Mouse (Mus musculus) stomach, embryonic 15.5 days (tissue): ENCODE measurements around the gene Tmem88. TPM values are rescaled to one million over a fixed set of nuclear protein-coding genes. Genes with fewer than 3 reads are reported as not detected.
A peak's percentile ranks its signal among the peaks of the same experiment; 100 is the strongest.

Experiments used
- ATAC-seq: fragments of 200-750 bp; cut with Nextera tagmentation; 2 replicates; pipeline ENCODE4 v1.8.0; 2017; ENCODE audit warnings: low read depth, moderate number of reproducible peaks, moderate TSS enrichment; ENCODE audit not compliant: insufficient read depth, low FRiP score
- H3K27ac ChIP-seq: fragments of 300-500 bp; sonication (generic); 2 replicates; pipeline ENCODE4 v1.5.1; 2015; ENCODE audit warnings: mild to moderate bottlenecking, inconsistent platforms
- H3K27me3 ChIP-seq: fragments of 300-500 bp; sonication (generic); replicated peaks from 2 replicates; pipeline ENCODE4 v1.6.1; 2015; ENCODE audit warnings: inconsistent platforms
- H3K36me3 ChIP-seq: fragments of 300-500 bp; sonication (generic); 2 replicates; pipeline ENCODE4 v1.6.1; 2015; ENCODE audit warnings: inconsistent platforms
- H3K4me1 ChIP-seq: fragments of 300-500 bp; sonication (generic); 2 replicates; pipeline ENCODE4 v1.6.1; 2015; ENCODE audit warnings: inconsistent platforms
- H3K4me2 ChIP-seq: fragments of 300-500 bp; sonication (generic); 2 replicates; pipeline ENCODE4 v1.6.1; 2015; ENCODE audit warnings: mild to moderate bottlenecking, inconsistent platforms
- H3K4me3 ChIP-seq: fragments of 300-500 bp; sonication (generic); replicated peaks from 2 replicates; pipeline ENCODE4 v1.5.1; 2015; ENCODE audit warnings: inconsistent platforms
- H3K9ac ChIP-seq: fragments of 300-500 bp; sonication (generic); 2 replicates; pipeline ENCODE4 v1.6.1; 2015; ENCODE audit warnings: inconsistent platforms
- H3K9me3 ChIP-seq: fragments of 300-500 bp; sonication (generic); 2 replicates; pipeline ENCODE4 v1.6.1; 2016; ENCODE audit warnings: inconsistent platforms
- WGBS: fragments of 180-500 bp; shearing (Covaris S2); methylation state at CpG from one replicate; pipeline ENCODE4 v1.1.7; 2015; 5-methylcytosine and 5-hydroxymethylcytosine counted together
- polyA plus RNA-seq: library from polyadenylated mRNA; unstranded; fragments of >200 nt; fragmentation: Nextera tagmentation; extraction: Ambion mirVana; gene quantifications from 2 replicates; pipeline ENCODE4 v1.2.1, GENCODE M21; 2015

Tmem88 gene
- polyA plus RNA-seq, 1 experiment from 2014 or later: 29.4 TPM

GRCm38 (mm10) chr11:69422842-69423241, 24.8 kb upstream of the Tmem88 start:
- Histone ChIP-seq H3K4me1 (peaks cover 30% of the 10 kb centered on the region), H3K36me3 (no peaks in the 10 kb centered on the region), H3K4me3 (no peak overlapping the region), H3K27ac (no peak overlapping the region), H3K9me3 (no peaks in the 10 kb centered on the region), H3K27me3 (peaks cover 10% of the 10 kb centered on the region; the same call in 1 of the 2 replicates), H3K9ac (no peak overlapping the region), H3K4me2 (no peak overlapping the region)
- no peak for ATAC-seq
- 86% methylated on average over 10 of the region's 10 CpGs for WGBS

GRCm38 (mm10) chr11:69421131-69421977, 23.3 kb upstream of the Tmem88 start:
- Histone ChIP-seq H3K4me2 (peak overlapping the region; percentile 96; the same call in 1 of the 2 replicates), H3K9ac (no peak overlapping the region), H3K27me3 (peaks cover 10% of the 10 kb centered on the region; the same call in 1 of the 2 replicates), H3K4me1 (peaks cover 40% of the 10 kb centered on the region), H3K36me3 (no peaks in the 10 kb centered on the region), H3K4me3 (no peak overlapping the region), H3K27ac (no peak overlapping the region), H3K9me3 (no peaks in the 10 kb centered on the region)
- no peak for ATAC-seq
- 21% methylated on average over 25 of the region's 25 CpGs for WGBS

GRCm38 (mm10) chr11:69420554-69421000, 22.5 kb upstream of the Tmem88 start:
- Histone ChIP-seq H3K27ac (no peak overlapping the region), H3K36me3 (no peaks in the 10 kb centered on the region), H3K27me3 (peaks cover 10% of the 10 kb centered on the region; the same call in 1 of the 2 replicates), H3K9me3 (no peaks in the 10 kb centered on the region), H3K4me2 (peak overlapping the region; percentile 96), H3K4me1 (peaks cover 40% of the 10 kb centered on the region), H3K4me3 (peak overlapping the region; percentile 68), H3K9ac (no peak overlapping the region)
- 17% methylated on average over 10 of the region's 10 CpGs for WGBS
- ATAC-seq: no peak

GRCm38 (mm10) chr11:69419813-69420553, 21.9 kb upstream of the Tmem88 start:
- H3K27ac ChIP-seq: peak overlapping the region; percentile 99
- peaks cover 43% of the 10 kb centered on the region for H3K4me1 ChIP-seq
- peak overlapping the region; percentile 96 for H3K4me2 ChIP-seq
- H3K27me3 ChIP-seq: peaks cover 10% of the 10 kb centered on the region; the same call in 1 of the 2 replicates
- H3K4me3 ChIP-seq: peak overlapping the region; percentile 68
- no peaks in the 10 kb centered on the region for H3K9me3 ChIP-seq
- H3K9ac ChIP-seq: peak overlapping the region; percentile 13; the same call in 1 of the 2 replicates
- WGBS: under 1% methylated on average over 28 of the region's 31 CpGs
- ATAC-seq: no peak
- H3K36me3 ChIP-seq: no peaks in the 10 kb centered on the region

GRCm38 (mm10) chr11:69419443-69419812, 21.4 kb upstream of the Tmem88 start:
- WGBS: under 1% methylated on average over 19 of the region's 19 CpGs
- H3K4me2 ChIP-seq: peak overlapping the region; percentile 96
- peaks cover 10% of the 10 kb centered on the region; the same call in 1 of the 2 replicates for H3K27me3 ChIP-seq
- H3K27ac ChIP-seq: peak overlapping the region; percentile 99
- no peaks in the 10 kb centered on the region for H3K9me3 ChIP-seq
- H3K4me3 ChIP-seq: peak overlapping the region; percentile 68
- peak overlapping the region; percentile 13; the same call in 1 of the 2 replicates for H3K9ac ChIP-seq
- peaks cover 48% of the 10 kb centered on the region for H3K4me1 ChIP-seq
- no peaks in the 10 kb centered on the region for H3K36me3 ChIP-seq
- ATAC-seq: no peak

GRCm38 (mm10) chr11:69418481-69419442, 20.7 kb upstream of the Tmem88 start:
- ATAC-seq: peak; percentile 90
- H3K4me2 ChIP-seq: peak overlapping the region; percentile 96
- peaks cover 10% of the 10 kb centered on the region; the same call in 1 of the 2 replicates for H3K27me3 ChIP-seq
- WGBS: under 1% methylated on average over 45 of the region's 45 CpGs
- no peaks in the 10 kb centered on the region for H3K36me3 ChIP-seq
- H3K4me3 ChIP-seq: peak overlapping the region; percentile 68
- H3K9ac ChIP-seq: peak overlapping the region; percentile 44
- H3K9me3 ChIP-seq: no peaks in the 10 kb centered on the region
- peaks cover 55% of the 10 kb centered on the region for H3K4me1 ChIP-seq
- peak overlapping the region; percentile 99 for H3K27ac ChIP-seq

- Histone ChIP-seq H3K27ac (peak overlapping the region; percentile 99), H3K4me2 (peak overlapping the region; percentile 96), H3K9ac (peak overlapping the region; percentile 44), H3K4me1 (peaks cover 65% of the 10 kb centered on the region), H3K27me3 (peaks cover 10% of the 10 kb centered on the region; the same call in 1 of the 2 replicates), H3K4me3 (peak overlapping the region; percentile 68), H3K36me3 (no peaks in the 10 kb centered on the region), H3K9me3 (no peaks in the 10 kb centered on the region)
- ATAC-seq: peak; percentile 23; the same call in 1 of the 2 replicates
- under 1% methylated on average over 39 of the region's 39 CpGs for WGBS
These were observed 19.7 kb upstream of the Tmem88 start for GRCm38 (mm10) chr11:69417449-69418384.

GRCm38 (mm10) chr11:69416921-69417448, 19.0 kb upstream of the Tmem88 start:
- peak overlapping the region; percentile 99 for H3K27ac ChIP-seq
- WGBS: 7% methylated on average over 8 of the region's 8 CpGs
- H3K4me2 ChIP-seq: peak overlapping the region; percentile 96
- H3K36me3 ChIP-seq: no peaks in the 10 kb centered on the region
- H3K4me1 ChIP-seq: peaks cover 71% of the 10 kb centered on the region
- H3K9ac ChIP-seq: no peak overlapping the region; the same call in 1 of the 2 replicates
- H3K9me3 ChIP-seq: no peaks in the 10 kb centered on the region
- peak overlapping the region; percentile 68 for H3K4me3 ChIP-seq
- ATAC-seq: no peak
- H3K27me3 ChIP-seq: peaks cover 5% of the 10 kb centered on the region; the same call in 1 of the 2 replicates

GRCm38 (mm10) chr11:69416509-69416908, 18.5 kb upstream of the Tmem88 start:
- no peak overlapping the region for H3K9ac ChIP-seq
- H3K4me2 ChIP-seq: peak overlapping the region; percentile 96
- 4% methylated on average over 4 of the region's 4 CpGs for WGBS
- peaks cover 5% of the 10 kb centered on the region; the same call in 1 of the 2 replicates for H3K27me3 ChIP-seq
- no peaks in the 10 kb centered on the region for H3K9me3 ChIP-seq
- ATAC-seq: no peak
- H3K36me3 ChIP-seq: no peaks in the 10 kb centered on the region
- peak overlapping the region; percentile 68 for H3K4me3 ChIP-seq
- H3K27ac ChIP-seq: peak overlapping the region; percentile 99
- H3K4me1 ChIP-seq: peaks cover 73% of the 10 kb centered on the region
